Mouse (Mus musculus) liver, postnatal 0 days (tissue): Measurements from ENCODE around the gene BC048507.

Source experiments
- CTCF ChIP-seq: sonication (generic); IDR thresholded peaks from 2 replicates; pipeline ENCODE4 v1.5.1; 2016; ENCODE audit warnings: antibody characterized with exemption, low read depth
- EP300 ChIP-seq: IDR thresholded peaks from 2 replicates; pipeline ENCODE4 v1.6.1; 2016; ENCODE audit warnings: antibody characterized with exemption, low read depth, mild to moderate bottlenecking

DNA sequence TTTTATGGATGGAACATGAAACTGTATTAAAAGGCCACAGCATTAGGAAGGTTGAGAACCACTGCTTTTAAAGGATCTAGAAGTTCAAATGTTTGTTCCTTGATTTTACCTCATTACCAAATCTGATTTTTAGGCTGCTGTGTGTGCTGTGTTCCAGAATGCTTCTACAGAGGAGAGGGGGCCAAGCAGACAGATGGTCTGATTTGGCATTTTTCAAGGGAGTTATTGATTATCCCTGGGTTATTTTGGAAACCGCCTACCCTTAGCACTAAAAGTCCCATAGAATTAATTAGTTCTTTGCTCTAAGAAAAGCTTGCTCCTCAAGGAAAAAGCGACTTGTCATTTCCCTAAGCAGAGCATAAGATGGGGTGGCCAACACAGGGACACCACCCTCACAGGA lies 9.1 kb upstream of the BC048507 start:
- TF ChIP-seq CTCF (no peak), EP300 (no peak)
